Mouse (Mus musculus): ENCODE measurements around the gene Ccpg1. TPM values are rescaled to one million over a fixed set of nuclear protein-coding genes. Genes with fewer than 3 reads are reported as not detected.

Gene Ccpg1
- polyA plus RNA-seq, 2 experiments, result 3.4 to 7.8 TPM

DNA sequence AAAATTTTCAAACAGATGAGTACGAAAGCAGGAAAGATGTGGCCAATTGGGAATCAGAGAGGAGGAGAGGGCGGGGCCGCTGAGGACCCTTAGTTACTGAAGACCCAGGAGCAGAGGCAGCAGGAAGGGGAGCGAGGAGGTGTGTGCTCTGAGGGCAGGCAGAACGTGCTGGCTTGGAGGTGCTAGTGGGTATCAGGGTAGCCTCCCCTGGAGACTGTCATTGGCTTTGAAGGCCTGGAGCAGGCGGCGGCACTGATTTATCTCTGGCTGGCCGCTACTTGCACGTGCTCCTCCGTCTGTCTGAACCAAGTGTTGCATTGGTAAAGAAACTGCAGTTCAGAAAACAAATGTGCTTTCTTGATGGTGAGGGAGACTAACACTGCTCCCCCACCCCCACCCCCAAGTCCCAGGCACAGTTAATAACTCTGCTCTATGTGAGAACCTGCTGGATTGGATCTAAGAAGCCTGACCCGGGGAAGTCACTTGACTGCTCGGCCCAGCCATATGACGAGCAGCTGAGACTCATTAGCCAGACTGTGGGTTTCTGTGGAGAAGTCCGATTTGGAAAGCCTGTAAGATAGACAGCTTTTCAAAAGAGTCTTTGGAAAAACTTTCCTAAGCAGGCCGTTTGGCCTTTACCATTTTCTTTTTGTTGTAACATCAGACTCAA lies 78.5 kb downstream of the Ccpg1 start:
- H3K4me1 ChIP-seq (replicated peaks; ENCODE audit: control insufficient read depth in 2 of 2, insufficient read depth in 2 of 2, low read length in 1 of 2), result peaks cover 0 to 16% of the 10 kb centered on the region in 2 experiments; a peak in 2 of 4 replicates
- H3K4me3 ChIP-seq (ENCODE audit: insufficient read depth in 1 of 2, low read depth in 2 of 2, low read length in 2 of 2), result no peak overlapping the region
- H3K27ac ChIP-seq, result no peak overlapping the region
- no peaks in the 10 kb centered on the region for H3K27me3 ChIP-seq (ENCODE audit: control insufficient read depth, insufficient read depth, low read length)
- H3K9me3 ChIP-seq (ENCODE audit: control insufficient read depth, low read length), result no peaks in the 10 kb centered on the region
- DNase-seq (ENCODE audit: low read depth in 3 of 3, low spot score in 3 of 3), result no peak
- TF ChIP-seq EP300 (IDR thresholded peaks at IDR 0.05; ENCODE audit: low read depth) (no peak), CTCF (IDR thresholded peaks at IDR 0.05; ENCODE audit: low read depth) (no peak)
- H3K9ac ChIP-seq (replicated peaks), result no peak overlapping the region
- no peak overlapping the region for H3K4me2 ChIP-seq (ENCODE audit: low read depth)
- H3K36me3 ChIP-seq (replicated peaks; ENCODE audit: control insufficient read depth, insufficient read depth, low read depth), result no peaks in the 10 kb centered on the region
- ATAC-seq (ENCODE audit: insufficient read depth), result no peak
- WGBS (ENCODE audit: insufficient replicate concordance), result 67% methylated on average over 15 of the region's 15 CpGs

Small RNA genes within 50 kb of the gene (microRNA-seq; reads per million reads assigned to microRNA genes)
- not detected for gene Gm27353

Other genes with a start within 250 kb of the Ccpg1 start
- 0.01 and 0.03 TPM in 2 replicates for gene Prtg, start 178.6 kb upstream of the Ccpg1 start, polyA plus RNA-seq (2012; rRNA removed)
- 0.03 and 0.04 TPM in 2 replicates for gene Prtg, start 178.6 kb upstream of the Ccpg1 start, polyA plus RNA-seq (2014; fragmentation: Nextera tagmentation; extraction: Ambion mirVana)
- gene Pygo1, start 59.8 kb upstream of the Ccpg1 start, polyA plus RNA-seq (2012; rRNA removed), result 0.09 TPM in 2 replicates
- 0.04 and 0.06 TPM in 2 replicates for gene Pygo1, start 59.8 kb upstream of the Ccpg1 start, polyA plus RNA-seq (2014; fragmentation: Nextera tagmentation; extraction: Ambion mirVana)
- 0.04 and 0.15 TPM in 2 replicates for gene Dyx1c1, start 26.6 kb upstream of the Ccpg1 start, polyA plus RNA-seq (2012; rRNA removed)
- 0.11 and 0.13 TPM in 2 replicates for gene Dyx1c1, start 26.6 kb upstream of the Ccpg1 start, polyA plus RNA-seq (2014; fragmentation: Nextera tagmentation; extraction: Ambion mirVana)
- gene Gm44503, start 26.6 kb upstream of the Ccpg1 start, polyA plus RNA-seq (2012; rRNA removed), result not detected in 2 replicates
- gene Gm44503, start 26.6 kb upstream of the Ccpg1 start, polyA plus RNA-seq (2014; fragmentation: Nextera tagmentation; extraction: Ambion mirVana), result not detected in 2 replicates
- gene Ccpg1os, start within 50 bp of the Ccpg1 start, polyA plus RNA-seq (2012; rRNA removed), result 1.9 and 2.0 TPM in 2 replicates
- gene Ccpg1os, start within 50 bp of the Ccpg1 start, polyA plus RNA-seq (2014; fragmentation: Nextera tagmentation; extraction: Ambion mirVana), result 2.7 and 3.0 TPM in 2 replicates
- 3.4 and 4.3 TPM in 2 replicates for gene Pigb, start 54.9 kb downstream of the Ccpg1 start, polyA plus RNA-seq (2012; rRNA removed)
- gene Pigb, start 54.9 kb downstream of the Ccpg1 start, polyA plus RNA-seq (2014; fragmentation: Nextera tagmentation; extraction: Ambion mirVana), result 5.2 and 6.7 TPM in 2 replicates
- 1.8 and 2.8 TPM in 2 replicates for gene Rab27a, start 59.4 kb downstream of the Ccpg1 start, polyA plus RNA-seq (2012; rRNA removed)
- gene Rab27a, start 59.4 kb downstream of the Ccpg1 start, polyA plus RNA-seq (2014; fragmentation: Nextera tagmentation; extraction: Ambion mirVana), result 1.6 and 1.7 TPM in 2 replicates
- 0.05 and 0.08 TPM in 2 replicates for gene Khdc3, start 116.4 kb downstream of the Ccpg1 start, polyA plus RNA-seq (2012; rRNA removed)
- gene Khdc3, start 116.4 kb downstream of the Ccpg1 start, polyA plus RNA-seq (2014; fragmentation: Nextera tagmentation; extraction: Ambion mirVana), result not detected in 2 replicates
- not detected in 2 replicates for gene Gm20509, start 117.0 kb downstream of the Ccpg1 start, polyA plus RNA-seq (2012; rRNA removed)
- not detected in 2 replicates for gene Gm20509, start 117.0 kb downstream of the Ccpg1 start, polyA plus RNA-seq (2014; fragmentation: Nextera tagmentation; extraction: Ambion mirVana)
- 22.3 and 29.7 TPM in 2 replicates for gene Rsl24d1, start 128.0 kb downstream of the Ccpg1 start, polyA plus RNA-seq (2012; rRNA removed)
- gene Rsl24d1, start 128.0 kb downstream of the Ccpg1 start, polyA plus RNA-seq (2014; fragmentation: Nextera tagmentation; extraction: Ambion mirVana), result 49.5 and 54.9 TPM in 2 replicates

All from liver, embryonic 14.5 days (tissue).